Mouse (Mus musculus) liver, adult 2 months (tissue): ENCODE measurements around the gene Otud4. TPM values are rescaled to one million over a fixed set of nuclear protein-coding genes. Genes with fewer than 3 reads are reported as not detected.

ENCODE experiments used
- DNase-seq: peaks from one replicate; pipeline ENCODE4 v3.0.0-alpha.2; 2011; ENCODE audit warnings: low read depth, low spot score; ENCODE audit errors: extremely low read depth
- H3K27ac ChIP-seq: fragments of 200-500 bp; replicated peaks from 2 replicates; pipeline ENCODE4 v1.5.1; 2012; ENCODE audit warnings: low read depth, mild to moderate bottlenecking, control low read depth, inconsistent platforms, low read length; ENCODE audit not compliant: insufficient read depth
- H3K27me3 ChIP-seq: fragments of 200-500 bp; 2 replicates; pipeline ENCODE4 v1.6.1; 2012; ENCODE audit warnings: mild to moderate bottlenecking, moderate library complexity, low read length, inconsistent platforms; ENCODE audit not compliant: control insufficient read depth, insufficient read depth
- H3K36me3 ChIP-seq: fragments of 200-500 bp; 2 replicates; pipeline ENCODE4 v1.6.1; 2012; ENCODE audit warnings: low read length, inconsistent platforms; ENCODE audit not compliant: control insufficient read depth, insufficient read depth
- H3K4me1 ChIP-seq: fragments of 200-500 bp; 2 replicates; pipeline ENCODE4 v1.6.1; 2011; ENCODE audit warnings: low read length; ENCODE audit not compliant: control insufficient read depth, insufficient read depth
- H3K4me3 ChIP-seq: fragments of 200-500 bp; 2 replicates; pipeline ENCODE4 v1.5.1; 2011; ENCODE audit warnings: low read depth, mild to moderate bottlenecking, control low read depth, low read length, moderate library complexity; ENCODE audit not compliant: insufficient read depth
- H3K79me2 ChIP-seq: fragments of 200-500 bp; 2 replicates; pipeline ENCODE4 v1.6.1; 2012; ENCODE audit warnings: inconsistent platforms, mild to moderate bottlenecking, low read length, moderate library complexity; ENCODE audit not compliant: control insufficient read depth, insufficient read depth
- H3K9ac ChIP-seq: fragments of 200-500 bp; 2 replicates; pipeline ENCODE4 v1.6.1; 2012; ENCODE audit warnings: low read depth, mild to moderate bottlenecking, control low read depth, inconsistent platforms, low read length
- CTCF ChIP-seq: fragments of 200-500 bp; IDR thresholded peaks from 2 replicates; pipeline ENCODE4 v1.5.1; 2011; ENCODE audit warnings: low read depth, low read length, control low read depth
- POLR2A ChIP-seq: fragments of 200-500 bp; IDR thresholded peaks from 2 replicates; pipeline ENCODE4 v1.6.1; 2011; ENCODE audit warnings: low read length, control low read depth; ENCODE audit not compliant: insufficient read depth; ENCODE audit errors: extremely low read depth
- WGBS: fragments of 180-500 bp; shearing (Covaris S2); methylation state at CpG from one replicate; pipeline ENCODE4 v1.1.7; 2018; 5-methylcytosine and 5-hydroxymethylcytosine counted together
- polyA plus RNA-seq: library from polyadenylated mRNA; depleted of rRNA; stranded (reverse); fragments of >200 nt; gene quantifications from 2 replicates; pipeline ENCODE4 v1.2.3, GENCODE M21; 2012
- total RNA-seq: library from RNA; depleted of rRNA; stranded (reverse); fragments of >200 nt; gene quantifications from 2 replicates; pipeline ENCODE4 v1.2.3, GENCODE M21; 2014

Gene Otud4
- total and polyA plus RNA-seq, 2 experiments: 9.4 to 19.2 TPM

GRCm38 (mm10) chr8:79635491-79635890, 3.9 kb upstream of the Otud4 start:
- Histone ChIP-seq H3K79me2 (no peaks in the 10 kb centered on the region; the same call in 1 of the 2 replicates), H3K27me3 (no peaks in the 10 kb centered on the region), H3K9ac (no peak overlapping the region), H3K4me1 (peaks cover 2% of the 10 kb centered on the region), H3K27ac (no peak overlapping the region), H3K4me3 (no peak overlapping the region), H3K36me3 (no peaks in the 10 kb centered on the region)
- WGBS: 92% methylated on average over 1 of the region's 1 CpGs
- TF ChIP-seq CTCF: no peak
- no peak for TF ChIP-seq POLR2A
- no peak for DNase-seq

- TF ChIP-seq POLR2A (no peak), CTCF (no peak)
- peaks cover 3% of the 10 kb centered on the region; the same call in 1 of the 2 replicates for H3K79me2 ChIP-seq
- 64% methylated on average over 1 of the region's 1 CpGs for WGBS
Observed at GRCm38 (mm10) chr8:79636151-79636550, 3.3 kb upstream of the Otud4 start.

GRCm38 (mm10) chr8:79637237-79637636, 2.2 kb upstream of the Otud4 start:
- H3K27ac ChIP-seq: no peak overlapping the region
- H3K36me3 ChIP-seq: no peaks in the 10 kb centered on the region
- peaks cover 7% of the 10 kb centered on the region; the same call in 1 of the 2 replicates for H3K79me2 ChIP-seq
- no peak overlapping the region for H3K9ac ChIP-seq
- H3K27me3 ChIP-seq: no peaks in the 10 kb centered on the region
- H3K4me1 ChIP-seq: peaks cover 11% of the 10 kb centered on the region
- WGBS: 89% methylated on average over 3 of the region's 3 CpGs
- TF ChIP-seq POLR2A (no peak), CTCF (no peak)
- no peak for DNase-seq
- no peak overlapping the region for H3K4me3 ChIP-seq

More at GRCm38 (mm10) chr8:79636151-79636550, 3.3 kb upstream of the Otud4 start:
- Histone ChIP-seq H3K36me3 (no peaks in the 10 kb centered on the region), H3K4me3 (no peak overlapping the region), H3K9ac (no peak overlapping the region), H3K27ac (no peak overlapping the region), H3K4me1 (peaks cover 5% of the 10 kb centered on the region), H3K27me3 (no peaks in the 10 kb centered on the region)
- DNase-seq: no peak

- Histone ChIP-seq H3K79me2 (peaks cover 11% of the 10 kb centered on the region; the same call in 1 of the 2 replicates), H3K27ac (peak overlapping the region; percentile 58), H3K9ac (peak overlapping the region; percentile 36; the same call in 1 of the 2 replicates), H3K36me3 (no peaks in the 10 kb centered on the region), H3K4me1 (peaks cover 11% of the 10 kb centered on the region), H3K27me3 (no peaks in the 10 kb centered on the region), H3K4me3 (peak overlapping the region; percentile 75)
- TF ChIP-seq CTCF: no peak
- TF ChIP-seq POLR2A: no peak
- WGBS: 2% methylated on average over 11 of the region's 11 CpGs
- DNase-seq: peak; percentile 69
Observed at GRCm38 (mm10) chr8:79638001-79638706, 1.3 kb upstream of the Otud4 start.

GRCm38 (mm10) chr8:79638707-79639549, 490 bp upstream of the Otud4 start:
- H3K79me2 ChIP-seq: peaks cover 17% of the 10 kb centered on the region; the same call in 1 of the 2 replicates
- H3K9ac ChIP-seq: peak overlapping the region; percentile 93
- DNase-seq: peak; percentile 96
- peak overlapping the region; percentile 98 for H3K4me3 ChIP-seq
- TF ChIP-seq POLR2A: peak; percentile 39; the same call in 1 of the 2 replicates
- TF ChIP-seq CTCF: no peak
- peak overlapping the region; percentile 96 for H3K27ac ChIP-seq
- H3K36me3 ChIP-seq: peaks cover 2% of the 10 kb centered on the region
- under 1% methylated on average over 77 of the region's 77 CpGs for WGBS
- no peaks in the 10 kb centered on the region for H3K27me3 ChIP-seq
- H3K4me1 ChIP-seq: peaks cover 11% of the 10 kb centered on the region
